Mouse (Mus musculus) spleen, embryonic (tissue): ENCODE results near the gene Rbsn.

Experiments
- CTCF ChIA-PET: fragments of 350-600 bp; sonication (Branson Sonifier 250); formaldehyde crosslinking; loops from one replicate; lab custom pipeline; 2022; lab: Charles Lee

Gene Rbsn

GRCm38 (mm10) chr6:92183621-92184131, 31.0 kb downstream of the Rbsn start, which contains the start of gene Mrps25:
Gene Mrps25 (minus strand): TSS chr6:92184033.
- CTCF ChIA-PET, result no interaction called here

GRCm38 (mm10) chr6:92176450-92176849, 38.3 kb downstream of the Rbsn start:
- CTCF ChIA-PET, result interaction anchor here (1.1 kb wide), 1 partner anchor 75 kb away, joined by 3 read pairs; no protein-coding TSS in a partner anchor

DNA sequence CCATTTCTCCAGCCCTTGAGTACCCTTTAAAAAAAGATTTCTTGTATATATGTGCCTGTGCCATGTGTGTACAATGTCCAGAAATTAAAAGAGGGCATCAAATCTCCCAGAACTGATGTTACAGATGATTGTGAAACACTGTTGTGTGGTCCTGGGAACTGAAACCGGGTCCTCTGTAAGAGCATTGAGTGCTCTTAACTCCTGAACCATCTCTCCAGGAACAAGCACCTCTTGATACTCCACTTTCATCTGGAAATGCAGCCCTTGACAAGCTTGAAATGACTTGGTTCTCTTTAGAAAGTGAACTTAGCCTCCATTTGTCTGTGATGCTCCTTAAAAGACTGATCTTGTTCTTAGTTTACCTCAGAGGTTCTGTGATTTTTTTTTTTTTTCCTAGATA, 52.0 kb downstream of the Rbsn start:
- CTCF ChIA-PET, result interaction anchor here (0.6 kb wide), 2 partner anchors 14 to 703 kb away, joined by 3 read pairs; no protein-coding TSS in a partner anchor

DNA sequence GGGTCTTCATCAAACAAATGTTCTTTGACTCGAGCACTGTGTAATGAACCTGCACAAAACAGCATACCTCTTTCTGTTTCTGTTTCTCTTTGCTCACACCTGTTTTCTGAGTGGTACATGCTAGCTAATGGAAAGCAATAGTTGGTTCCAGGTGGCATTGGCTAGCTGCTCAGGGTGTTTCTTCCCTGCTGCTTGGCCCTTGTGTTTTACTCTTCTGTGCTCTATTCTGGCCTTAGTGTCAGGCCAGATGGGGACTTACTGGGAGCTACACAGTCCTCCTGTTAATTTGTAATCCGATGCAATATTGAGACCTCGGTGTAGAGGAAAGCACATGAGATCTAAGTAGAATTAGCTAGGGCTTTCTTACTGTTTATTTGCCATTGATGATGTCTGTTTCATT, 55.9 kb downstream of the Rbsn start:
- CTCF ChIA-PET, result no interaction called here

- CTCF ChIA-PET, result interaction anchor here (0.6 kb wide), 1 partner anchor 107 kb away, joined by 5 read pairs; no protein-coding TSS in a partner anchor
Measured at GRCm38 (mm10) chr6:92153774-92154173, 61.0 kb downstream of the Rbsn start.

DNA sequence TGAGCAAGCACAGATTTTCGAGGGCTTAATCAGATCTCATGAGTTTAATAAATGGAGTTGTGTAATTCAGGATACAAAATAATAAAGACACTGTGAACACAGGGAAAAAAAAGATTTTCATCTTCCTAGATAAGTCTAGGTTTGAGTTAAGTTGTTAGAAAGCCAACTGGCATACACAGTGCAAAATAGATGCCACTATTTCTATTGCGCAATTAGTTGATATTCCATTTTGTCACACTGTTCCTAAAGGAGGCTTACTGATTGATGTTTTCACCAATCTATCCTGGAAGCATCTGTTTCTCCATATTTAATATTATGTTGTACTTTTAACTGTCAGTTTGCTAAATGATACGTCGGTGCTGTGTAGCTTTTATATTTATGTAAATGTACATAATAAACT, 68.8 kb downstream of the Rbsn start:
- CTCF ChIA-PET, result no interaction called here
